Mouse (Mus musculus) left cerebral cortex, adult 18-20 months (tissue): ENCODE results near the gene Tmeff1. TPM values are rescaled to one million over a fixed set of nuclear protein-coding genes. Genes with fewer than 3 reads are reported as not detected.

Source experiments
- total RNA-seq, 2 experiments: library from RNA; stranded (reverse); gene quantifications; 2 replicates each; pipeline ENCODE4 v1.2.3; 2021

Tmeff1 gene
- total RNA-seq, 2 experiments from 2014 or later, result 117 TPM

Other genes starting within 250 kb of the Tmeff1 start
- 10 to 100 TPM; 23.7 to 29.2 TPM for gene Tex10, start 111.7 kb upstream of the Tmeff1 start, total RNA-seq
- gene Msantd3, start 45.2 kb upstream of the Tmeff1 start, total RNA-seq, result 10 to 100 TPM; 18.1 to 19.7 TPM
- gene Cavin4, start 78.3 kb downstream of the Tmeff1 start, total RNA-seq, result 1 to 10 TPM; 1.4 to 1.5 TPM